ENCODE assay signal across 8 mouse cellular contexts in genomic region chr15:79402836-79403762, GRCm38 (mm10). TPM values are rescaled to one million over a fixed set of nuclear protein-coding genes. Genes with fewer than 3 reads are reported as not detected.
A peak's percentile ranks its signal among the peaks of the same experiment; 100 is the strongest.
DNase-seq lines count a peak whose midpoint lies in the region; ATAC-seq and TF ChIP-seq lines count a peak whose summit lies in the region.

Tmem184b (minus strand) TSS chr15:79403569.

- H3K4me2 ChIP-seq in kidney, embryonic 15.5 days: peak within 1 kb of the TSS; percentile 90
- peak within 1 kb of the TSS; percentile 79 for H3K4me2 ChIP-seq in limb, embryonic 15.5 days
- peak within 1 kb of the TSS; percentile 89 for H3K4me2 ChIP-seq in midbrain, postnatal 0 days (ENCODE audit: low read depth, low read length, poor library complexity, severe bottlenecking)

- H3K4me3 ChIP-seq in C2C12 (ENCODE audit: insufficient read depth, poor library complexity, severe bottlenecking): peak within 1 kb of the TSS; percentile 94
- H3K4me3 ChIP-seq in heart, embryonic 10.5 days: peak within 1 kb of the TSS; percentile 96
- H3K4me3 ChIP-seq in kidney, embryonic 15.5 days (replicated peaks): peak within 1 kb of the TSS; percentile 92
- peak within 1 kb of the TSS; percentile 92 for H3K4me3 ChIP-seq in limb, embryonic 15.5 days
- H3K4me3 ChIP-seq in midbrain, postnatal 0 days (ENCODE audit: low read depth, low read length): peak within 1 kb of the TSS; percentile 99

- peaks cover 52% of the 10 kb centered on the region for H3K4me1 ChIP-seq in heart, embryonic 10.5 days
- peaks cover 51% of the 10 kb centered on the region for H3K4me1 ChIP-seq in kidney, embryonic 15.5 days
- H3K4me1 ChIP-seq in limb, embryonic 15.5 days: peaks cover 47% of the 10 kb centered on the region
- H3K4me1 ChIP-seq in midbrain, postnatal 0 days (ENCODE audit: insufficient read depth, low read length): peaks cover 10% of the 10 kb centered on the region

- H3K9me3 ChIP-seq in heart, embryonic 10.5 days: no peaks in the 10 kb centered on the region
- H3K9me3 ChIP-seq in kidney, embryonic 15.5 days (replicated peaks): no peaks in the 10 kb centered on the region
- no peaks in the 10 kb centered on the region for H3K9me3 ChIP-seq in limb, embryonic 15.5 days
- H3K9me3 ChIP-seq in midbrain, postnatal 0 days (ENCODE audit: low read length): no peaks in the 10 kb centered on the region

- DNase-seq in brain, embryonic 14.5 days (ENCODE audit: low read depth): peak; percentile 92
- peak; percentile 91 for DNase-seq in heart, embryonic 10.5 days (ENCODE audit: low spot score)
- DNase-seq in midbrain, postnatal 0 days (ENCODE audit: low spot score): peak; percentile 90
- peak; percentile 67 to 80 for DNase-seq in spleen, postnatal 14 days (ENCODE audit: low spot score in 2 of 2)

- peak; percentile 11 for TF ChIP-seq CTCF in C2C12 (IDR thresholded peaks at IDR 0.05; ENCODE audit: control insufficient read depth, insufficient read depth, insufficient read length)
- no peak for TF ChIP-seq CTCF in brain, embryonic 14.5 days (IDR thresholded peaks at IDR 0.05; ENCODE audit: borderline replicate concordance, extremely low read depth, insufficient read depth, insufficient read length)
- TF ChIP-seq CTCF in midbrain, postnatal 0 days (IDR thresholded peaks at IDR 0.05): no peak

- TF ChIP-seq POLR2A in brain, embryonic 14.5 days (IDR thresholded peaks at IDR 0.05; ENCODE audit: borderline replicate concordance, extremely low read depth, insufficient read depth, insufficient read length, poor library complexity, severe bottlenecking): peak; percentile 97

- H3K79me3 ChIP-seq in C2C12 (ENCODE audit: low read depth): peaks cover 41% of the 10 kb centered on the region

- H3K27ac ChIP-seq in heart, embryonic 10.5 days: peak within 1 kb of the TSS; percentile 93
- H3K27ac ChIP-seq in kidney, embryonic 15.5 days: peak within 1 kb of the TSS; percentile 89
- H3K27ac ChIP-seq in limb, embryonic 15.5 days: peak within 1 kb of the TSS; percentile 88
- H3K27ac ChIP-seq in midbrain, postnatal 0 days (ENCODE audit: low read depth, low read length): peak within 1 kb of the TSS; percentile 69

- peak within 1 kb of the TSS; percentile 84 for H3K9ac ChIP-seq in kidney, embryonic 15.5 days
- peak within 1 kb of the TSS; percentile 79 for H3K9ac ChIP-seq in limb, embryonic 15.5 days
- H3K9ac ChIP-seq in midbrain, postnatal 0 days (replicated peaks; ENCODE audit: low read length, poor library complexity, severe bottlenecking): peak within 1 kb of the TSS; percentile 93

- H3K27me3 ChIP-seq in C2C12 (ENCODE audit: control insufficient read depth, insufficient read depth, insufficient read length): no peaks in the 10 kb centered on the region
- H3K27me3 ChIP-seq in heart, embryonic 10.5 days (ENCODE audit: insufficient read depth, poor library complexity, severe bottlenecking): 0 out of 2 replicates have a peak, but pooled peaks cover 8% of the 10 kb centered on the region
- H3K27me3 ChIP-seq in kidney, embryonic 15.5 days: no peaks in the 10 kb centered on the region
- no peaks in the 10 kb centered on the region for H3K27me3 ChIP-seq in limb, embryonic 15.5 days
- no peaks in the 10 kb centered on the region for H3K27me3 ChIP-seq in midbrain, postnatal 0 days (ENCODE audit: insufficient read depth, low read length)

- peak within 1 kb of the TSS; percentile 86 for H3ac ChIP-seq in C2C12 (ENCODE audit: control insufficient read depth, insufficient read length, low read depth)

- under 1% methylated on average over 90 of the region's 90 CpGs for WGBS in heart, embryonic 10.5 days
- WGBS in kidney, embryonic 15.5 days: under 1% methylated on average over 90 of the region's 90 CpGs
- WGBS in limb, embryonic 15.5 days: under 1% methylated on average over 90 of the region's 90 CpGs
- WGBS in midbrain, postnatal 0 days: under 1% methylated on average over 84 of the region's 90 CpGs

- peak; percentile 79 for ATAC-seq in erythroblast, adult 5-6 weeks (replicated peaks; ENCODE audit: low FRiP score, poor library complexity, severe bottlenecking)
- ATAC-seq in kidney, embryonic 15.5 days (replicated peaks; ENCODE audit: low FRiP score): peak; percentile 84
- peak; percentile 84 for ATAC-seq in limb, embryonic 15.5 days (ENCODE audit: insufficient number of reproducible peaks, low FRiP score, low TSS enrichment, low read depth)
- ATAC-seq in midbrain, postnatal 0 days (ENCODE audit: low FRiP score): peak; percentile 87

- H3K79me2 ChIP-seq in C2C12 (ENCODE audit: control insufficient read depth, insufficient read depth): peaks cover 50% of the 10 kb centered on the region

- peaks cover 6% of the 10 kb centered on the region for H3K36me3 ChIP-seq in C2C12 (ENCODE audit: control insufficient read depth, insufficient read depth)
- peaks cover 5% of the 10 kb centered on the region for H3K36me3 ChIP-seq in heart, embryonic 10.5 days
- H3K36me3 ChIP-seq in kidney, embryonic 15.5 days: no peaks in the 10 kb centered on the region
- H3K36me3 ChIP-seq in limb, embryonic 15.5 days: 0 out of 2 replicates have a peak, but pooled peaks cover 3% of the 10 kb centered on the region
- no peaks in the 10 kb centered on the region for H3K36me3 ChIP-seq in midbrain, postnatal 0 days (ENCODE audit: insufficient read depth, low read length)

TF ChIP-seq in C2C12, 6 proteins besides CTCF, POLR2A, EP300 and RAD21:
- TF ChIP-seq MAX (IDR thresholded peaks at IDR 0.05) (peak; percentile 36), CEBPB (IDR thresholded peaks at IDR 0.05; ENCODE audit: low read depth) (no peak), FOSL1 (IDR thresholded peaks at IDR 0.05; ENCODE audit: insufficient read depth, low read length, poor library complexity, severe bottlenecking) (no peak), USF1 (IDR thresholded peaks at IDR 0.05; ENCODE audit: low read depth) (no peak)

RNA-seq across cellular contexts. Expression of gene Tmem184b, which starts in this region (rescaled TPM):
- polyA plus RNA-seq in C2C12 (2012; fragmentation: generic; extraction: Trizol): 74.2 TPM
- 52.3 and 70.7 TPM in 2 replicates for polyA plus RNA-seq in brain, embryonic 14.5 days (2012; rRNA removed)
- total RNA-seq in erythroblast, adult 5-6 weeks (2015; ENCODE audit: low replicate concordance): 4.8 and 5.2 TPM in 2 replicates
- total RNA-seq in erythroblast, adult 5-6 weeks (2017; ENCODE audit: low replicate concordance): 2.6 and 9.4 TPM in 2 replicates
- polyA plus RNA-seq in heart, embryonic 10.5 days (2016; fragmentation: Nextera tagmentation; extraction: Ambion mirVana): 67.7 and 76.3 TPM in 2 replicates
- 67.7 and 75.5 TPM in 2 replicates for polyA plus RNA-seq in kidney, embryonic 15.5 days (2015; fragmentation: Nextera tagmentation; extraction: Ambion mirVana)
- 87.5 and 99.8 TPM in 2 replicates for polyA plus RNA-seq in limb, embryonic 15.5 days (2015; fragmentation: Nextera tagmentation; extraction: Ambion mirVana)
- total RNA-seq in midbrain, postnatal 0 days (2014; rRNA removed): 54.9 and 75.7 TPM in 2 replicates
- 30.1 and 33.3 TPM in 2 replicates for polyA plus RNA-seq in midbrain, postnatal 0 days (2015; fragmentation: Nextera tagmentation; extraction: Ambion mirVana)

Comparison
In these comparisons a context has a peak if more than half of its experiments do, and no peak if none do; other contexts are left out.
1. Peak in every context shown above with its lines: DNase-seq, ATAC-seq, H3K4me3 ChIP-seq and H3K27ac ChIP-seq.